Mouse (Mus musculus): ENCODE results near the gene Cep112.

Cep112 gene

GRCm38 (mm10) chr11:108424889-108425591, at the start of gene Cep112:
Gene Cep112 (plus strand): TSS chr11:108425192.
- DNase-seq (ENCODE audit: low spot score in 2 of 2), result peak; percentile 98 to 99

DNA sequence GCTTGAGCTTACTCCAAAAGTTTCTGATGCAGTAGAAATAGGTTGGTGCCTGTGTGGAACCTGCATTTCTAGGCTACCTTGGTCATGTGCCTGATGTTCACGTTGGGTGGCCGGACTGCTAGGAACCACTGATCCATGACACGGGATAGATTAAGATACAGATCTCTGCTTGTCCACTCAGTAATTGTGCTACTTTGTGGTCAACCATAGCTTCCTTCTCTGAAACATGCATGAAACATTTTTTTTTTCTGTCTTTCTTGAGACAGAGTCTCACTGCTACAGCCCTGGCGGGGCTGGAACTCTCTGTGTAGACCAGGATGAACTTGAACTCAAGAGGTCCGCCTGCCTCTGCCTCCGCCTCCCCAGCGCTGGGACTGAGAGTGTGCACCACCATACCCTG, 48.2 kb upstream of the Cep112 start:
- no peak for DNase-seq (ENCODE audit: low spot score in 2 of 2)

- peak; percentile 90 for DNase-seq (ENCODE audit: low spot score in 2 of 2)
Measured at GRCm38 (mm10) chr11:108377680-108378362, 47.2 kb upstream of the Cep112 start.

DNA sequence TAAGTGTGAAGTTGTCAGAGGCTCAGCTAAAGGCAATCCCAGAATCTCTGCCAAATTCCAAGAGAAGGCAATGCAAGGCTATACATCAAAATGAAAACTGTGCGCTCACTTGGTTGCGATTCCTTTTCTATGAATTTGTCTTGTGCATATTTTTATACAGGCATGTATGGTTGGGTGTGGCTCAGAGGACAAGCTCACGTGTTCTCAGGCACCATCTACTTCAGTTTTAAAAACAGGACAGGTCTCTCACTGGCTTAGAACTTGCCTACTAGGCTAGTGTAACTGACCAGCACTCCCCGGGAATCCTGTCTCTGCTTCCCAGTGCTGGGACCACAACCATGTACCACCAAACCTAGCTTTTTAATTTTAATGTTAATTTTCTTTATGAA, 46.6 kb upstream of the Cep112 start:
- no peak for DNase-seq (ENCODE audit: low spot score in 2 of 2)

GRCm38 (mm10) chr11:108382664-108383063, 42.3 kb upstream of the Cep112 start:
- DNase-seq (ENCODE audit: low spot score in 2 of 2), result no peak

GRCm38 (mm10) chr11:108384920-108385665, 39.9 kb upstream of the Cep112 start:
- no peak for DNase-seq (ENCODE audit: low spot score in 2 of 2)

GRCm38 (mm10) chr11:108385666-108386024, 39.3 kb upstream of the Cep112 start:
- no peak for DNase-seq (ENCODE audit: low spot score in 2 of 2)

GRCm38 (mm10) chr11:108395061-108395460, 29.9 kb upstream of the Cep112 start:
- no peak for DNase-seq (ENCODE audit: low spot score in 2 of 2)

DNA sequence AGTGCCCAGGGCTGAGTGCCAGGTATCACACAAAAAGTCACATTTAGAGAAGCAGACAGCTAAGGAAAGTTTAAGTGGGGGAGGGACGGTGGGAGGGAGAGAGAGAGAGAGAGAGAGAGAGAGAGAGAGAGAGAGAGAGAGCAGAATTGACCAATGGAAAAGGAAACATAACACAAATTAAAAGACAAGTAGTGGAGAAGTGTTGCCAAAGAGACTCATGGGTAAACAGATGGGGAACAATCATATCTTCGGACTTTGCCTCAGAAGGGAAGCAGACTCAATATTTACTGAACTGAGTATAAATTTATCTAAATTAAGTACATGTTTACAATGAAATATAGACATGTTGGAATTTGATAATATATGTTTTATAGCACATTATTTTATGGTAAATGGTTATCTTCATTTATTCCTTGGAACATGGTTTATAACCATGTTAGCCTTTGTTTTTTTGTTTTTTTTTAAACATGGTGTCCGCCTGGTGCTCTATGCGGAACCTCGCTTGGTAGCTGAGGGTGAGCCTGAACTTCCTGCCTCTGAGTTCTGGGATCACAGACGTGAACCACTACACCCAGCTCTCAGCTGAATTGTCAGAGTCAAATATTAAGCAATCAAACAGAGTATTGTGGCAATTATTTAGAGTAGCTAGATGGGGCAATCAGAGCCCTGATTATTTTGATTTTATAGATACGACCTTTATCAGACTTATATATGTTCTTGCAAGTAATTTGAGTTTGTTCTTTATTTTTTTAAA, 28.7 kb upstream of the Cep112 start:
- no peak for DNase-seq (ENCODE audit: low spot score in 2 of 2)

- DNase-seq (ENCODE audit: low spot score in 2 of 2), result no peak
Measured at GRCm38 (mm10) chr11:108409876-108410644, 14.9 kb upstream of the Cep112 start.

- DNase-seq (ENCODE audit: low spot score in 2 of 2), result no peak
Measured at GRCm38 (mm10) chr11:108416360-108416759, 8.6 kb upstream of the Cep112 start.

DNA sequence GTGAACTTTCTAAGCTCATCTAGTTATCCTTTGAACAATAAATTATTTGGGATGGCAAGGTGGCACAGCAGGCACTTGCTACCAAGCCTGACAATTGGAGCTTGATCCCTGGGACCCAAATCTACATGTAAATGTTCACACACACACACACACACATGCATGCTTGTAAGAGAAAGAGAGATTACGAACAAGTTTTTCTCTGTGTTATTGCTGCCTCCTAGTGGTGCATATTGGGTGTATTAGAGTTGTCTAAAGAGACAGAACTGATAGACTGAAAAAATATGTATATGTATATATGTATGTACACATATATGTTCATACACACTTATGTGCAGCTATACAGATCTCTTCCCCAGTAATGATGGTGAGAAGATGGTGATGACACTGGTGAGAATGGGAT, 6.5 kb upstream of the Cep112 start:
- no peak for DNase-seq (ENCODE audit: low spot score in 2 of 2)

- no peak for DNase-seq (ENCODE audit: low spot score in 2 of 2)
Measured at GRCm38 (mm10) chr11:108419242-108419641, 5.8 kb upstream of the Cep112 start.

DNA sequence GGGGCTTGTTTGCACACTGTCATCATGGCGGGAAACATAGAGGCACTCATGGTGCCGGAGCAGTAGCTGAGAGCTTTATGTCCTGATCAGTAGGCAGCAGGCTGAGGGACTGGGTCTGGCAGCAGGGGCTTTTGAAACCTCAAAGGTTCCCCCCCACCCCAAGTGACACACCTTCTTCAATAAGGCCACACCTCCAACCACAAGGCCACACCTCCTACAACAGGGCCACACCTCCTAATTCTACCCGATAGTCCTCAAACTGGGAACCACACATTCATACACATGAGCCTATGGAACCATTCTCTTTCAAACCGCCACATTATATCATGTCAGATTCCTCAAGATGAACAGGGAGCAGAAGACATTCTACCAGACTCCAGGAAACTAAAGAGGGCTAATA, 4.2 kb upstream of the Cep112 start:
- no peak for DNase-seq (ENCODE audit: low spot score in 2 of 2)

DNA sequence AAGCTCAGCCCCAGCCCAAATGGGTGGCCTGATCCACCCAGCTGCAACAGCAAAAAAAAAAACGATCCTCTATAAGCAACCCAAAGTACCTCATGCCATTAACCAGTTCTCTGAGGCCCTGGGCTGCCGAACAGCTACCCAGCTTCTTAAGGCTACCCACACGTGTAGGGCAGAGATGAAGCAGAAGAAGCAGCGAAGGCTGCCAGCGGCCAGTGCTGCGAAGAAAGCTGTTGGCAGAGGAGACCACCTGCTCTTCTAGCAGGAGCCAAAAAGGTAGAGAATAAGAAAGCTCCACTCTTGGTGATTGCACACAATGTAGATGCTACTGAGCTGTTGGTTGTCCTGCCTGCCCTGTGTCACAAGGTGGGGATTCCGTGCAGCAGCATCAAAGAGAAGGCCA, 1.8 kb upstream of the Cep112 start:
- no peak for DNase-seq (ENCODE audit: low spot score in 2 of 2)

- DNase-seq (ENCODE audit: low spot score in 2 of 2), result no peak
Measured at GRCm38 (mm10) chr11:108424111-108424510, 881 bp upstream of the Cep112 start.

GRCm38 (mm10) chr11:108425592-108425921, 565 bp downstream of the Cep112 start:
- peak in 1 of 2 experiments; percentile 44 for DNase-seq (ENCODE audit: low spot score in 2 of 2)

DNA sequence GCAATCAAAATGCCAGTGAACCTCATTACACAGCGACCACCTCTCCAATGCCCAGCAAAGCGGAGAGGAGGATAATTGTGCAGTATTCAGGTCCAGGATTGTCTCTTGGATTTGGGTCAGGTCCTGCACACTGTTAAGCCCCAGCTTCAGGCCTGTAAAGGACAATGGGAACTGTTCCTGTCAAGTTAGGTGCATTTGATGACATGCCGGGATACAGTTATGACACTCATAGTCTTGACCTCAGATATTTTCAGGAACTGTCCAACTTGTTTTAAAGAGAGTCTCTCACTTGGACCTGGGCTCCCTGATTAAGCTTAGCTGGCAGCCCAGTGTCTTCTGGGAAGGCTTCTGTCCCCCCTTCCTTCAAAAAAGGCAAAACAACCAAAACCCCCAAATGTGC, 1.1 kb downstream of the Cep112 start:
- no peak for DNase-seq (ENCODE audit: low spot score in 2 of 2)

- no peak for DNase-seq (ENCODE audit: low spot score in 2 of 2)
Measured at GRCm38 (mm10) chr11:108427191-108427590, 2.2 kb downstream of the Cep112 start.

- no peak for DNase-seq (ENCODE audit: low spot score in 2 of 2)
Measured at GRCm38 (mm10) chr11:108429076-108429475, 4.1 kb downstream of the Cep112 start.

GRCm38 (mm10) chr11:108443893-108444563, 19.0 kb downstream of the Cep112 start:
- no peak for DNase-seq (ENCODE audit: low spot score in 2 of 2)
